Mouse (Mus musculus) spleen, adult 10 weeks (tissue): ENCODE data around the gene Rd3l. TPM values are rescaled to one million over a fixed set of nuclear protein-coding genes. Genes with fewer than 3 reads are reported as not detected.

Experiments
- polyA plus RNA-seq: library from polyadenylated mRNA; stranded (reverse); fragments of 350-450 nt; fragmentation: Illumina TruSeq; extraction: RNeasy Lipid Tissue Mini Kit (QIAGEN cat#74804); gene quantifications from one replicate; pipeline ENCODE4 v1.2.3, GENCODE M21; 2015; ENCODE audit warnings: low replicate concordance; ENCODE audit not compliant: insufficient read depth

Rd3l gene
- polyA plus RNA-seq, result not detected

GRCm38 (mm10) chr12:111980887-111981367 is at the start of gene Rd3l:
Gene Rd3l (minus strand): TSS chr12:111981317.

GRCm38 (mm10) chr12:111971231-111971686 is 9.9 kb downstream of the Rd3l start, which contains the start of gene Tdrd9:
Gene Tdrd9 (plus strand): TSS chr12:111971559.

GRCm38 (mm10) chr12:111966683-111967173 is 14.4 kb downstream of the Rd3l start, which contains the start of gene Atp5mpl:
Gene Atp5mpl (minus strand): TSS chr12:111966977.

Other genes with a start within 250 kb of the Rd3l start
- 55.0 TPM for gene Klc1, start 222.5 kb downstream of the Rd3l start, polyA plus RNA-seq
- gene Xrcc3, start 167.4 kb downstream of the Rd3l start, polyA plus RNA-seq, result 1.9 TPM
- 10.6 TPM for gene Zfyve21, start 167.1 kb downstream of the Rd3l start, polyA plus RNA-seq
- 21.9 TPM for gene Ppp1r13b, start 73.2 kb downstream of the Rd3l start, polyA plus RNA-seq
- gene Atp5mpl, start 14.3 kb downstream of the Rd3l start, polyA plus RNA-seq, result 546 TPM
- not detected for gene Tdrd9, start 9.8 kb downstream of the Rd3l start, polyA plus RNA-seq
- not detected for gene Aspg, start 125.4 kb upstream of the Rd3l start, polyA plus RNA-seq
- gene Kif26a, start 164.9 kb upstream of the Rd3l start, polyA plus RNA-seq, result 0.25 TPM